Mouse (Mus musculus) cerebellum, adult 9-11 months (tissue): ENCODE measurements around the gene Lrrc28.

Experiments used
- DNase-seq: peaks from one replicate; pipeline ENCODE4 v3.0.0; 2022

The Lrrc28 gene

DNA sequence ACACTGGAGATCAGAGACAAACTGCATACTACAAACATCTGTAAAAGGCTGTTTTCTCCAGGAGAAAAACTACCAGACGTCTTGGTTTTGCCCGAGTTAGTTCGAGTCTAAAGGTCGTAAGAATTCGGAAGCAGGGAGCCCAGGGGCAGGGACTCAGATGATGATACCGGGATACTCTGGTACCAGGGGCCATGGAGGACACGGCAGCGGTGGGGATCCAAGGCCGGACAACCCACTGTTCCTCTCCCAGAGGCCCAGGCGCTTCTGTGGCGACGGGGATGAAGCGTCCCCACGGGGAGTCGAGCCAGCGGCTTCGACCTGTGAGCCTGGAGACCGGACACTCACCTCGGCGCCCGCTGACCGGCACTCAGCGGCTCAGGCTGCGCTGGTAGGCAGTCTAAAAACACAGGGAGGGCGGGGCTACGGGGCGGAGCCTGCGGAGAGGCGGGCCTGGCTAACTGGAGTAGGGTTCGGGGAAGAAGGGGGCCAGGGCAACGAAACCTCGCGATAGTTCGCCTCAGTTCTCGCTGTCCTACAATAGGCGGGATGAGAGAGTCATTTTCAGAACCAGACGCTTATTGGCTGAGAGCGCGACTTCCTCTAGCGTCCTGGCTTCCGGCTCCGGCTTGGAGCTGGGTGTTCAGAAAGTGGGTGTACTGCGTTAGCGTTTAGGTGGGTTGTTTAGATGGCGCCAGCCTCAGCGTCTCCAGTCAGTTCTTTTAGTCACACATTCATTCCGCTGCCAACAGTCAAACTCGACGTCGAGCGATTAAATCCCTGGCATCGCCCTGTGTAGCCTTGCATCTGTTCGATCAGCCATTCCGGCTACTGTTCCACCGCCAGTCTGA lies at the start of gene Lrrc28:
Lrrc28 (minus strand) TSS at position 436 of the 848 bp plus-strand sequence.
- DNase-seq = peak; percentile 99

DNA sequence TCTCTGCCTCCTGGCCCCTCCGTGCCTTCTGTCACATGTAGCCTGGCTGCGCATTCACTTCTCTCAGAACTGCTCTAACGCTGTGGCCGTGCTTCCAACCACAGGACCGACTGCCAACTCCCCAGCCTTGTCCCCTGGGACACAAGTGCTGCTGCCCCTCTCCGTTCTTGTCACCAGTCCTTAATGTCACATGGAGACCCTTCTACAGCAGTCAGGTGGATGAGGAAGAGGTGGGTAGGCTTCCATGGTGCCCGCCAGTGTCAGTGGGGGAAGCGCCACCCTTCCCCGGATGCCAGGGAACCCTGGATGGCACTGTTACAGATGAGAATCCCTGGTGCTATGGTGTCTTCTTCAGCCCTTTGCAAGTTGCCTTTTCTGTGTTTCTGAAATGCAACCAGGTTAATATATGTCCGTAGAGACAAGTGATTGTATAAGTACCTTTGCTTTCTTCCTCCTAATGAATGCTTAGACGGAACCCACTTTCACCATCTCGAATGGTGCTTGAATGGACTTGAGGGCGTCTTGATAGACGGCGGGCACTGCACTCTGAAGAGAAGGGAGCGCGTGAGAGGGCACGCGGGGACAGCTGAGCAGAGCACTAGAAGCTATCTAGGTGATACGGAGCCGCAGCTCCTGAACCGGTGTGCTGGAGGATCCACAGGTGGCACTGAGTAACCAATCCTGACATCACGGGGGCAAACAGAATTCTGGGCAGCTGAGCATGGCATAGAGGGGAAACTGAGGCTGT lies 47.9 kb upstream of the Lrrc28 start:
- DNase-seq = no peak

GRCm38 (mm10) chr7:67692141-67692540 lies 47.1 kb upstream of the Lrrc28 start:
- DNase-seq = no peak

DNA sequence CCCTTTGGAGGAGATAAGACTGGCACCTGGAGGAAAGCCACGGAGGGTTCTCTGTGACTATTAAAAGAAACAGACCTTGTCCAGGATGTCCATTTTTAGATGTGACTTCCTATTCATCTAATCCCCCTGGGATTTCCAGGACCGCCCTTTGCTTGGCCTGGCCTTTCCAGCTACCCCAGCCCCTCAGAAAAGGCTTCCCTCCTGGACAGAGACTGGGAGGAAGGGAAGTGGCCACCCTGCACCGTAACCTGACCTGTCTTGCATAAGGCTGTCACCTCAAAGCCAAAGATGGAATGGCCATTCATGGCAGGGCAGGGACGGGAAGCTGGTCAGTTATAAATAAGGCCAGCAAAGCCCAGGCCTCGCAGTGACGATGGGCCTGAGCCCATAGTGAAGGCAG lies 46.0 kb upstream of the Lrrc28 start:
- no peak for DNase-seq

DNA sequence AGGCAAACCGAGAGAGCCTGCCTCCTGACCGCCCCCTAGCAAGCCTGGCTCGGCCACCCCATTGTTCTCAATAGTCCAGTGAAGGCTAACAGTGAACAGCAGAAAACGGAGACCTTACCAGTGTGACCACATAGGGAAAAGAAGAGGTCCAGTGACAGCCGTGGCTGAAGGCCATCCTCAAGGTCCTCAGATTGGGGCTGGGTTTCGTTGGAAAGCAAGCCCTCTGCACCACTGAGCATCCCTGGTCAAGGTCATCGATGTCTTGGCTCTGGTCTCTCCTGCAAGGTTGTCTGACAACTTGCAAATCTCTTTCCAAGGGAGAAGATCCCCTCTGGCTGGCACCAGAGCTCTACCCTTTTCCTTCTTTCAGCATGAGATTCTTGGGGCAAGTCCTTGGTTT lies 44.7 kb upstream of the Lrrc28 start:
- no peak for DNase-seq

- DNase-seq = no peak
Measured at GRCm38 (mm10) chr7:67688281-67688680, 43.2 kb upstream of the Lrrc28 start.

DNA sequence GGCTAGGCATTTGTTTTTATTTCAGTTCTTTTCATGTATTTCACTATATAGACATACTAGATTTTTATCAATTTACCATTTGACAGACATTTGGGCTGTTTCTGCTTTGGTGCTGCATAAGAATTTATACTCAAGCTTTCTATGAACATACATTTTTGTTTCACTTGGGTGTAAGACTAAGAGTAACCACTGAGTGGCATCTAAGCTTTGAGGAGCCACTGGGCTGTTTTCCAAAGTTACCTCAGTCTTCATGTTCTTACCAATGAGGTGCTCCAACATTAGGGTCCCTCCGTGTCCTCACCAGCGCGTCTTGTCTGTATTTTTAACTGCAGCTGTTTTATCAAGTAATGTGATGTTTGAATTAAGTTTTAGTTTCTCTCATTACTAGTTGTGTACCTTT lies 41.5 kb upstream of the Lrrc28 start:
- no peak for DNase-seq

DNA sequence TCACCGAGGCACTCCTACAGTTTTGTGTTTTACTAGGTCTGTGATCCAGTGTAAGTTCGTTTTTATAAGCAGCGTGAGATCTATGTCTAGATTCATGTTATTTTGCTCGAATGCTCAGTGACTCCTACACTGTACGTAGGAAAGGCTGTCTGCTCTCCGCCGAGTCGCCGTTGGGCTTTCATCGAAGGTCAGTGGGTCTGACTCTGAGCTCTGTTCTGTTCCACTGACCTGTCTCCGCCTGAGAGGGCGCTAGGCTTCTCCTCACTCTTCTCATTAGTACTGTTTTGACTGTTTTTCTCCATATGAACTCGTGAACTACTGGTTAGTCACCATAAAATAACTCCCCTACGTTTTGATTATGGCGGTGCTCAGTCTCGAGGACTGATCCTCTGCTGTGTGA lies 37.9 kb upstream of the Lrrc28 start:
- DNase-seq = no peak

- DNase-seq = no peak
Measured at GRCm38 (mm10) chr7:67681078-67681477, 36.0 kb upstream of the Lrrc28 start.

DNA sequence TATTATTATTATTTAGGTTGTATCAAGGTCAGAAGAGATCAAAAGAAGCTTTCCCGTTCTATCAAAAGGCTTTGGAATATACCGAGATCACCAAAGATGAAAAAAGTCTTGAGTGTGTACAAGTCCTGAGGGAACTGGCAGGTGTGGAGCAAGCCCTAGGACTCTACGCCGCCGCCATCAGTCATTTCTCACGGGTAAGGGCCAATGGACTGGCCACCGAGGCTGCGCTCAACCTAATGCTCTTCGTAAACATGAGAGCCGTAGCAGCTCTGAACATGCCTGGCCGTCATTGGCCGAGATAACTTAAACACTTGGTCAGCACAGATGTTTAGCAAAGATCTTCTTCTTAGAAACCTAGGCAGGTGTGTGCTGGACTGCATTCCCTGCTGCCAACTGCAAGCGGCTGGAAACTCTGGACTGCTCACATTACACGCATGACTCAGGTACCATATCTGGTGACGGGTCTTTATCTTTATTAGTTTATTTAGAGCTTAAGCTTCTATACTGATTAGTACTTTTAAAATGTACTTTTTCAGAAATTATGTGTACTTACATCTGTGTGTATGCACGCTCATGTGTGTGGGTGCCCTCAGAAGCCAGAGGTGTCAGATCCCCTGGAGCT lies 33.9 kb upstream of the Lrrc28 start:
- no peak for DNase-seq

DNA sequence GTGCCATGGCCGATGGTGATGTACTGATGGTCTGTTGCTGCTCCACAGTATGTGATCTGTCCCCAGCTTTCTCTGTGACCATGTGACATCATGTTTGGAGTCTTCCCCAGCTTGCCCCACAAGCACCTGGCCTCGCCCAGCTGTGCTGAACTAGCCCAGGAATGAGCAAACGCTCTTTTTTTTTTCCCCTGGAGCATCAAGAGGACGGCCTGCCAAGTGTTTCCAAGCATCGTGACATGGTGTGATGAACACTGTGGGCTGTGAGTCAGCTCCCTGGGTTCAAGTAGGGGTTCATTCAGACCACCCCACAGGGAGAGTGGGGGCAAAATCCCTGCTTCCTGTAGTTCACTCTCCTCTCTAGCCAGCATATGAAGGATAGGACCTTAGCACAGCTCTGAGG lies 28.6 kb upstream of the Lrrc28 start:
- DNase-seq = no peak

DNA sequence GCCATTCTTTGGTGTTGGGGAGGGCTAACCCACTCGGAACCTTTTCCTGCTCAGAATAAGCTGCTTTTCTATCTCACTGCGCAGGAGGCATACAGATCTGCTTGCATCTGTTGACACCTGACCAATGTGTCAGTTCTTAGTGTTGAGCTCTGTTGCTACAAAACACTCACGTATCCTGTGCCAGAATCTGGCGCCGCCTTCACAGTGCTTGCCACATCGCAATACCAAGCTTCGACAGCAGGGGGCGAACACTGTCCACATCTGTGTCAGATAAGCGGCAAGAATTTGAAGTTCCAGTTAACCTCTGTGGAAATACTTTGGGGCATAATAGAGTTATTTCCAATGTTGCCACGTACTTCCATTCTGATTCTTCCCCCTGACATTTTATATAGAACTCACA lies 27.6 kb upstream of the Lrrc28 start:
- peak; percentile 73 for DNase-seq

GRCm38 (mm10) chr7:67670965-67671364 lies 25.9 kb upstream of the Lrrc28 start:
- DNase-seq = no peak

DNA sequence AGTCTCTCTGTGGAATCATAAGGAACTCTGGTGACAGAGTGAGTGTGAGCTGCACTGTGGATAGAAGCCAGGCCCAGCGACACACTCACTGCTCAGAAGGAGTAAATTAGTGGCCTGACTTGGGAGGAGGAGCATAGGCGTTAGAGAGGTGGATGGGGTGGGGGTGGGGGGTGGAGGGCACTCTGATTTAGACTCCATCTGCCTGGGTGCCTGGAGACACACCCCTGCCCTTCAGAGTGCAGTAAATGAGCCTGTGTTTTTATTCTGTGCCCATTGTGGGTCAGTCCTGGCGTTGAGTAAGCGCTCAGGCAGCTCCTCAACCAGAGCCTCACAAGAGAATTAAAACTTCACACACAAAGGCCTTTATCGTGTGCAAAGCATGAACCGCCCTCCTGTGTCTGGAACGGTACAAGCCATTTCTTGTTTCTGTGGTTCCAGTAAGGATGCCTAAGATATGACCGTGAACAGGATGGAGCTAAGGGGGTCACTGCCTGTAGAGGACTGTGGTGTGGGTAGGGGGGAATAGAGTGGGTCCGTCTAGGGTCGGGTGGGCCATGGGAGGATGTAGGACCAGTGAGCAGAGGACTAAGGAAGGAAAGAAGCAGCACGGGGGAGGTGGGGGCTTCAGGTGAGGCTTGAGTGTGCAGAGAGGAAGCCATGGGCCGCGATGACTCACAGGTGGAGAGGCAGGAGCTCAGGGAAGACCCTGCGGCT lies 19.1 kb upstream of the Lrrc28 start:
- DNase-seq = no peak

DNA sequence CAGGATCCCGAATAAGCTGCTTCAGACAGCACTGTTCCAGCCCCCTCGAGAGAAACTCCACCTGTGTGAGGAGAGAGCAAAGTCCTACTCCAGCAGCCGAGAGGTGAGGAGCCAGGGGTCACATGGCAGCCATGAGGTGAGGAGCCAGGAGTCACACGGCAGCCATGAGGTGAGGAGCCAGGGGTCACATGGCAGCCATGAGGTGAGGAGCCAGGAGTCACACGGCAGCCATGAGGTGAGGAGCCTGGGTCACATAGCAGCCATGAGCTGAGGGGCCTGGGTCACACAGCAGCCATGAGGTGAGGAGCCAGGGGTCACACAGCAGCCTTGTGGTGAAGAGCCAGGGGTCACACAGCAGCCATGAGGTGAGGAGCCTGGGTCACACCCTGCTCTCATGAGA lies 17.4 kb upstream of the Lrrc28 start:
- DNase-seq = no peak

GRCm38 (mm10) chr7:67658110-67658509 lies 13.0 kb upstream of the Lrrc28 start:
- no peak for DNase-seq

DNA sequence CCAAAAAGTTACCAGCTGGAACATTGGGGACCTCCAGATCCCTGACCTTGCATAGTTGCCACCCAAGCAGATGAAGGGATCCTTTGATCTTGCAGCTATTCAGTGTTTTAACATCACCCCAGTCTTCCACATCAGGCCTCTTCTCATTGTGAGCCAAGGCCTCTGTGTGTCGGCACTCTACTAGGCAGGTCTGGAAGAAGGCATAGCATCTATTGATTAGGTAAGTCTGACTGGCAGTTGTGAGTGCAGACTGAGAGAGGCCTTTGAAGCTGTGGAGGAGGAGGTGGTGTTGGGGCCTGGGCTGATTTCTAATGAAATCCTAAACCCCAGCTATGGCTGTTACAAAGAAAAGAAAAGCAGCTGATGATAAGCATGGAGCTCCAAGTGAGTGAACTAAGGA lies 10.1 kb upstream of the Lrrc28 start:
- no peak for DNase-seq

GRCm38 (mm10) chr7:67654668-67655067 lies 9.6 kb upstream of the Lrrc28 start:
- no peak for DNase-seq

- DNase-seq = no peak
Measured at GRCm38 (mm10) chr7:67652211-67652610, 7.1 kb upstream of the Lrrc28 start.

DNA sequence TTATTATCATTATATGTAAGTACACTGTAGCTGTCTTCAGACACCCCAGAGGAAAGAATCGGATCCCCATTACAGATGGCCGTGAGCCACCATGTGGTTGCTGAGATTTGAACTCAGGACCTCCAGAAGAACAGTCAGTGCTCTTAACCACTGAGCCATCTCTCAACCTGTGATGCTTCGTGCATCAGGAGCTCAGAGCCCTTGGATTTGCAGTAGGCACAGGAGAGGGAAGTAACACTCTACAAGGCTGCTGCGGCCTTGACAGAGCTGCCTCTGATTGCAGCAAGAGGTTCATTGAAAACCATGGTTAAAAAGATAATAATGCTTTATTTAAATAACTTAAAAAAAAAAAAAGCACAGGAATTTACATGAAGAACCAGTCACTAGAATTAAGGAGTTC lies 3.3 kb upstream of the Lrrc28 start:
- no peak for DNase-seq

GRCm38 (mm10) chr7:67647277-67647676 lies 2.2 kb upstream of the Lrrc28 start, which contains the start of gene Ttc23:
TSS of gene Ttc23 (plus strand) at chr7:67647410.
- no peak for DNase-seq

- DNase-seq = no peak
Measured at GRCm38 (mm10) chr7:67646131-67646530, 1.1 kb upstream of the Lrrc28 start.

- no peak for DNase-seq
Measured at GRCm38 (mm10) chr7:67645681-67646014, 580 bp upstream of the Lrrc28 start.
